Mouse (Mus musculus): Measurements from ENCODE around the gene Ifnar1. TPM values are rescaled to one million over a fixed set of nuclear protein-coding genes. Genes with fewer than 3 reads are reported as not detected.
"Not testable (repeated sequence)": the region's sequence is repeated elsewhere in the genome, so short reads cannot be mapped to it uniquely, and the experiment has no call there.

The Ifnar1 gene
- 31.7 and 32.2 TPM in 2 replicates for polyA plus RNA-seq (2012; rRNA removed)

- Histone ChIP-seq H3K27ac (ENCODE audit: insufficient read depth, low read length) (peak within 1 kb of the TSS; percentile 73), H3K4me1 (ENCODE audit: control insufficient read depth, insufficient read depth, low read length) (peaks cover 9% of the 10 kb centered on the region; the same call in 1 of the 2 replicates), H3K27me3 (ENCODE audit: control insufficient read depth, insufficient read depth, low read length) (no peaks in the 10 kb centered on the region), H3K4me3 (replicated peaks; ENCODE audit: insufficient read depth, low read depth, low read length) (peak within 1 kb of the TSS; percentile 71)
- TF ChIP-seq POLR2A (IDR thresholded peaks at IDR 0.05; ENCODE audit: borderline replicate concordance, insufficient read depth, low read length) (no peak; the same call in none of the 2 replicates), CTCF (IDR thresholded peaks at IDR 0.05; ENCODE audit: borderline replicate concordance, insufficient read depth, low read depth, low read length) (no peak)
- under 1% methylated on average over 64 of the region's 68 CpGs for WGBS
- DNase-seq, result peak; percentile 98 to 99
Measured at GRCm38 (mm10) chr16:91484808-91485700, at the start of gene Ifnar1. Ifnar1 (plus strand) TSS chr16:91485238.

GRCm38 (mm10) chr16:91438081-91438480 is 47.0 kb upstream of the Ifnar1 start:
- Histone ChIP-seq H3K27me3 (ENCODE audit: control insufficient read depth, insufficient read depth, low read length) (no peaks in the 10 kb centered on the region), H3K27ac (ENCODE audit: insufficient read depth, low read length) (no peak overlapping the region), H3K4me3 (replicated peaks; ENCODE audit: insufficient read depth, low read depth, low read length) (no peak overlapping the region), H3K4me1 (ENCODE audit: control insufficient read depth, insufficient read depth, low read length) (no peaks in the 10 kb centered on the region)
- WGBS, result 63% methylated on average over 3 of the region's 3 CpGs
- TF ChIP-seq POLR2A (IDR thresholded peaks at IDR 0.05; ENCODE audit: borderline replicate concordance, insufficient read depth, low read length) (no peak), CTCF (IDR thresholded peaks at IDR 0.05; ENCODE audit: borderline replicate concordance, insufficient read depth, low read depth, low read length) (no peak)
- no peak for DNase-seq

GRCm38 (mm10) chr16:91438599-91438998 is 46.4 kb upstream of the Ifnar1 start:
- not testable (repeated sequence) for H3K27me3 ChIP-seq (ENCODE audit: control insufficient read depth, insufficient read depth, low read length); H3K27ac ChIP-seq (ENCODE audit: insufficient read depth, low read length); H3K4me3 ChIP-seq (replicated peaks; ENCODE audit: insufficient read depth, low read depth, low read length); H3K4me1 ChIP-seq (ENCODE audit: control insufficient read depth, insufficient read depth, low read length); DNase-seq
- WGBS, result 74% methylated on average over 1 of the region's 1 CpGs

GRCm38 (mm10) chr16:91441366-91441765 is 43.7 kb upstream of the Ifnar1 start:
- Histone ChIP-seq H3K27me3 (ENCODE audit: control insufficient read depth, insufficient read depth, low read length) (no peaks in the 10 kb centered on the region), H3K4me3 (replicated peaks; ENCODE audit: insufficient read depth, low read depth, low read length) (no peak overlapping the region), H3K4me1 (ENCODE audit: control insufficient read depth, insufficient read depth, low read length) (no peaks in the 10 kb centered on the region), H3K27ac (ENCODE audit: insufficient read depth, low read length) (no peak overlapping the region)
- DNase-seq, result no peak
- TF ChIP-seq CTCF (IDR thresholded peaks at IDR 0.05; ENCODE audit: borderline replicate concordance, insufficient read depth, low read depth, low read length), result no peak
- no peak for TF ChIP-seq POLR2A (IDR thresholded peaks at IDR 0.05; ENCODE audit: borderline replicate concordance, insufficient read depth, low read length)
- 43% methylated on average over 7 of the region's 7 CpGs for WGBS

- 86% methylated on average over 7 of the region's 7 CpGs for WGBS
- H3K4me1 ChIP-seq (ENCODE audit: control insufficient read depth, insufficient read depth, low read length), result no peaks in the 10 kb centered on the region
- no peak overlapping the region for H3K4me3 ChIP-seq (replicated peaks; ENCODE audit: insufficient read depth, low read depth, low read length)
- no peaks in the 10 kb centered on the region for H3K27me3 ChIP-seq (ENCODE audit: control insufficient read depth, insufficient read depth, low read length)
- H3K27ac ChIP-seq (ENCODE audit: insufficient read depth, low read length), result no peak overlapping the region
- TF ChIP-seq POLR2A (IDR thresholded peaks at IDR 0.05; ENCODE audit: borderline replicate concordance, insufficient read depth, low read length), result no peak
- no peak for TF ChIP-seq CTCF (IDR thresholded peaks at IDR 0.05; ENCODE audit: borderline replicate concordance, insufficient read depth, low read depth, low read length)
- DNase-seq, result no peak
Measured at GRCm38 (mm10) chr16:91441811-91442240, 43.2 kb upstream of the Ifnar1 start.

- H3K4me3 ChIP-seq (replicated peaks; ENCODE audit: insufficient read depth, low read depth, low read length), result no peak overlapping the region
- H3K27me3 ChIP-seq (ENCODE audit: control insufficient read depth, insufficient read depth, low read length), result no peaks in the 10 kb centered on the region
- 65% methylated on average over 4 of the region's 4 CpGs for WGBS
- DNase-seq, result no peak
- H3K4me1 ChIP-seq (ENCODE audit: control insufficient read depth, insufficient read depth, low read length), result no peaks in the 10 kb centered on the region
- H3K27ac ChIP-seq (ENCODE audit: insufficient read depth, low read length), result no peak overlapping the region
- TF ChIP-seq CTCF (IDR thresholded peaks at IDR 0.05; ENCODE audit: borderline replicate concordance, insufficient read depth, low read depth, low read length), result no peak
- TF ChIP-seq POLR2A (IDR thresholded peaks at IDR 0.05; ENCODE audit: borderline replicate concordance, insufficient read depth, low read length), result no peak
Measured at GRCm38 (mm10) chr16:91442446-91442845, 42.6 kb upstream of the Ifnar1 start.

GRCm38 (mm10) chr16:91443211-91443611 is 41.8 kb upstream of the Ifnar1 start:
- Histone ChIP-seq H3K4me3 (replicated peaks; ENCODE audit: insufficient read depth, low read depth, low read length) (no peak overlapping the region), H3K27me3 (ENCODE audit: control insufficient read depth, insufficient read depth, low read length) (no peaks in the 10 kb centered on the region), H3K4me1 (ENCODE audit: control insufficient read depth, insufficient read depth, low read length) (no peaks in the 10 kb centered on the region), H3K27ac (ENCODE audit: insufficient read depth, low read length) (no peak overlapping the region)
- TF ChIP-seq POLR2A (IDR thresholded peaks at IDR 0.05; ENCODE audit: borderline replicate concordance, insufficient read depth, low read length) (no peak), CTCF (IDR thresholded peaks at IDR 0.05; ENCODE audit: borderline replicate concordance, insufficient read depth, low read depth, low read length) (no peak)
- 83% methylated on average over 8 of the region's 8 CpGs for WGBS
- no peak for DNase-seq

GRCm38 (mm10) chr16:91444847-91445246 is 40.2 kb upstream of the Ifnar1 start:
- 81% methylated on average over 4 of the region's 4 CpGs for WGBS

More at GRCm38 (mm10) chr16:91444847-91445246, 40.2 kb upstream of the Ifnar1 start:
- Histone ChIP-seq H3K4me1 (ENCODE audit: control insufficient read depth, insufficient read depth, low read length) (no peaks in the 10 kb centered on the region), H3K4me3 (replicated peaks; ENCODE audit: insufficient read depth, low read depth, low read length) (no peak overlapping the region), H3K27ac (ENCODE audit: insufficient read depth, low read length) (no peak overlapping the region), H3K27me3 (ENCODE audit: control insufficient read depth, insufficient read depth, low read length) (no peaks in the 10 kb centered on the region)
- no peak for DNase-seq
- no peak for TF ChIP-seq POLR2A (IDR thresholded peaks at IDR 0.05; ENCODE audit: borderline replicate concordance, insufficient read depth, low read length)

Data from cerebellum, adult 2 months (tissue).